Mouse (Mus musculus): ENCODE measurements around the gene Gcdh.

DNA sequence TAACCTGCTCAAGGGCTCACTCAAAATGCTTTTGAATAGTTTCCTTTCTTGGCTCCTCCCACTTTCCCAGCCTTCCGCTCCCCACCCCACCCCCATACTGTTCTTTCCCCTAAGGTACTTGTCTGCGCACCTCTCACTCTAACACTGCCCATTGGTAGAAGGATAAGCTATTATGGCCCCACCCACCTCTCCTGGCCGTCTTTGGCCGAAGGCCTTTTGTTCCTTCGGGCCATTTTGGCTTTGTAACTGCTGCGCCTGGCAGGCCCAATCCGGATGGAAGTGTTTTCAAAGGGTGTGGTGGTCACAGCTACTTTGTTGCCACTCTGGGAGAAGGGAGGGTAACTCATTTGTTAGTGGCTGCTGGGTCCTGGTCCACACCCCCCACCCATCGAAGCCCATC is 21.5 kb upstream of the Gcdh start:
- no peak for TF ChIP-seq CTCF (IDR thresholded peaks at IDR 0.05; ENCODE audit: insufficient read depth, low read depth, low read length)
- TF ChIP-seq POLR2A (IDR thresholded peaks at IDR 0.05; ENCODE audit: insufficient read depth, low read depth, low read length) = no peak

All from olfactory bulb, adult 2 months (tissue).